Mouse (Mus musculus): Measurements from ENCODE around the gene Lin28a. TPM values are rescaled to one million over a fixed set of nuclear protein-coding genes. Genes with fewer than 3 reads are reported as not detected.
"Not testable (repeated sequence)": the region's sequence is repeated elsewhere in the genome, so short reads cannot be mapped to it uniquely, and the experiment has no call there.

The Lin28a gene
- polyA plus RNA-seq, 1 experiment from 2014 or later: not detected

- Histone ChIP-seq H3K27me3 (ENCODE audit: control insufficient read depth, insufficient read depth, low read length) (no peaks in the 10 kb centered on the region), H3K4me3 (ENCODE audit: low read length) (peak within 1 kb of the TSS; percentile 53), H3K4me1 (ENCODE audit: control insufficient read depth, insufficient read depth, low read length) (peaks cover 5% of the 10 kb centered on the region; the same call in 1 of the 2 replicates), H3K36me3 (ENCODE audit: control insufficient read depth, insufficient read depth, low read length) (peaks cover 14% of the 10 kb centered on the region; the same call in 1 of the 2 replicates), H3K9me3 (ENCODE audit: control insufficient read depth, low read length) (no peaks in the 10 kb centered on the region), H3K4me2 (replicated peaks; ENCODE audit: low read depth, low read length) (peak within 1 kb of the TSS; percentile 76), H3K9ac (ENCODE audit: low read depth, low read length) (peak within 1 kb of the TSS; percentile 61), H3K27ac (ENCODE audit: low read depth, low read length) (no peak within 1 kb of the TSS; the same call in 1 of the 2 replicates)
- WGBS: 1% methylated on average over 49 of the region's 49 CpGs
- peak; percentile 99 for ATAC-seq (ENCODE audit: low FRiP score, low TSS enrichment)
Measured at GRCm38 (mm10) chr4:134000466-134001438, 17.9 kb downstream of the Lin28a start, which contains the start of gene Dhdds. Gene Dhdds (minus strand): TSS chr4:134000918.

GRCm38 (mm10) chr4:133994697-133995096, 23.9 kb downstream of the Lin28a start:
- Histone ChIP-seq H3K4me2 (replicated peaks; ENCODE audit: low read depth, low read length) (no peak overlapping the region), H3K4me1 (ENCODE audit: control insufficient read depth, insufficient read depth, low read length) (peaks cover 3% of the 10 kb centered on the region; the same call in 1 of the 2 replicates), H3K9me3 (ENCODE audit: control insufficient read depth, low read length) (no peaks in the 10 kb centered on the region), H3K27ac (ENCODE audit: low read depth, low read length) (no peak overlapping the region), H3K9ac (ENCODE audit: low read depth, low read length) (no peak overlapping the region), H3K27me3 (ENCODE audit: control insufficient read depth, insufficient read depth, low read length) (no peaks in the 10 kb centered on the region), H3K4me3 (ENCODE audit: low read length) (no peak overlapping the region), H3K36me3 (ENCODE audit: control insufficient read depth, insufficient read depth, low read length) (peaks cover 55% of the 10 kb centered on the region)
- 85% methylated on average over 8 of the region's 8 CpGs for WGBS
- ATAC-seq (ENCODE audit: low FRiP score, low TSS enrichment): no peak

- no peak overlapping the region for H3K27ac ChIP-seq (ENCODE audit: low read depth, low read length)
- H3K4me3 ChIP-seq (ENCODE audit: low read length): no peak overlapping the region
- H3K9me3 ChIP-seq (ENCODE audit: control insufficient read depth, low read length): no peaks in the 10 kb centered on the region
- H3K4me1 ChIP-seq (ENCODE audit: control insufficient read depth, insufficient read depth, low read length): no peaks in the 10 kb centered on the region
- H3K27me3 ChIP-seq (ENCODE audit: control insufficient read depth, insufficient read depth, low read length): no peaks in the 10 kb centered on the region
- ATAC-seq (ENCODE audit: low FRiP score, low TSS enrichment): no peak
- WGBS: 90% methylated on average over 13 of the region's 13 CpGs
- no peak overlapping the region for H3K9ac ChIP-seq (ENCODE audit: low read depth, low read length)
- H3K4me2 ChIP-seq (replicated peaks; ENCODE audit: low read depth, low read length): no peak overlapping the region
- peaks cover 51% of the 10 kb centered on the region for H3K36me3 ChIP-seq (ENCODE audit: control insufficient read depth, insufficient read depth, low read length)
Measured at GRCm38 (mm10) chr4:133991087-133991660, 27.5 kb downstream of the Lin28a start.

DNA sequence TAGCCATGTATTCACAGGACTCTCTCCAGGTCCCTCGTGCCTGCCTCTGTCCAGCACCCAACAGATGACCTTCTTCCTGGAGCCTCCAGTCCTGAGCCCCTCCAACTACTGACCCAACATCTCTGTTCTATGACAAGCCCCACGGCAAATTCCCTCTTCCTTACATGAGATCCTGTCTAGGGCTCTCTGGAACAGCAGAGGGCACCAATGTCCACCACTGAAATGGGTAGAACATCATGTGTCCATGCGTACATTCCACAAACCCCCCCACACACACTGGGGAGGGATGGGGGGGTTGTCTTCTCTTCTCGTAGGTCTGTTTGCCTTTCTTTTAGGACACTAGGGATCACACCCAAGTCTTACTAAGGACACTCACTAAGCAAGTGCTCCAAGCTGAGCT, 28.6 kb downstream of the Lin28a start:
- Histone ChIP-seq H3K27me3 (ENCODE audit: control insufficient read depth, insufficient read depth, low read length) (no peaks in the 10 kb centered on the region), H3K4me3 (ENCODE audit: low read length) (no peak overlapping the region), H3K4me2 (replicated peaks; ENCODE audit: low read depth, low read length) (no peak overlapping the region), H3K36me3 (ENCODE audit: control insufficient read depth, insufficient read depth, low read length) (peaks cover 52% of the 10 kb centered on the region), H3K9ac (ENCODE audit: low read depth, low read length) (no peak overlapping the region), H3K9me3 (ENCODE audit: control insufficient read depth, low read length) (no peaks in the 10 kb centered on the region), H3K27ac (ENCODE audit: low read depth, low read length) (no peak overlapping the region), H3K4me1 (ENCODE audit: control insufficient read depth, insufficient read depth, low read length) (no peaks in the 10 kb centered on the region)
- no peak for ATAC-seq (ENCODE audit: low FRiP score, low TSS enrichment)
- 72% methylated on average over 4 of the region's 4 CpGs for WGBS

GRCm38 (mm10) chr4:133988289-133988688, 30.4 kb downstream of the Lin28a start:
- WGBS: 82% methylated on average over 7 of the region's 8 CpGs
- peaks cover 41% of the 10 kb centered on the region; the same call in 1 of the 2 replicates for H3K36me3 ChIP-seq (ENCODE audit: control insufficient read depth, insufficient read depth, low read length)
- not testable (repeated sequence) for H3K9ac ChIP-seq (ENCODE audit: low read depth, low read length); H3K9me3 ChIP-seq (ENCODE audit: control insufficient read depth, low read length); H3K4me1 ChIP-seq (ENCODE audit: control insufficient read depth, insufficient read depth, low read length); H3K4me2 ChIP-seq (replicated peaks; ENCODE audit: low read depth, low read length); H3K27ac ChIP-seq (ENCODE audit: low read depth, low read length); ATAC-seq (ENCODE audit: low FRiP score, low TSS enrichment); H3K4me3 ChIP-seq (ENCODE audit: low read length); H3K27me3 ChIP-seq (ENCODE audit: control insufficient read depth, insufficient read depth, low read length)

- peaks cover 57% of the 10 kb centered on the region for H3K36me3 ChIP-seq (ENCODE audit: control insufficient read depth, insufficient read depth, low read length)
- no peak overlapping the region for H3K4me3 ChIP-seq (ENCODE audit: low read length)
- no peak overlapping the region for H3K27ac ChIP-seq (ENCODE audit: low read depth, low read length)
Measured at GRCm38 (mm10) chr4:133982936-133983335, 35.7 kb downstream of the Lin28a start.

DNA sequence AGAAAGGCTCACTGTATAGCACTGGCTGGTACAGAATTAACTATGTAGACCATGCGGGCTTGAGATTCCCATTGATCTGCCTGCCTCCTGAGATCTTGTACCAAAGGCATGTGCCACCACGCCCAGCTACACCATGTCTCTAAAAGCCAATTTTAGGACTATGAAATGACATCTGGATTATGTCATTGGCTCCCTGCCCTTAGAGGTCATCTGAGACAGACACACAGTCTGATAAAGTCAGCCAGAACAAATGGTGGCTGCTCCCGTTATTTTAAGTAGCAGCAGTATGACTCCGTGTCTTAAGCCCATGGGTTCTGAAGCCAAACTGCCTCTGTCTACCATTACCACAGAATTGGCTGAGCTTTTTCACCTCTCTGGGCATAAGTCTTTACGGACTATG, 38.1 kb downstream of the Lin28a start:
- Histone ChIP-seq H3K4me2 (replicated peaks; ENCODE audit: low read depth, low read length) (no peak overlapping the region), H3K27ac (ENCODE audit: low read depth, low read length) (no peak overlapping the region), H3K27me3 (ENCODE audit: control insufficient read depth, insufficient read depth, low read length) (no peaks in the 10 kb centered on the region), H3K4me3 (ENCODE audit: low read length) (no peak overlapping the region), H3K36me3 (ENCODE audit: control insufficient read depth, insufficient read depth, low read length) (peaks cover 61% of the 10 kb centered on the region), H3K9ac (ENCODE audit: low read depth, low read length) (no peak overlapping the region), H3K4me1 (ENCODE audit: control insufficient read depth, insufficient read depth, low read length) (no peaks in the 10 kb centered on the region), H3K9me3 (ENCODE audit: control insufficient read depth, low read length) (no peaks in the 10 kb centered on the region)
- ATAC-seq (ENCODE audit: low FRiP score, low TSS enrichment): no peak
- WGBS: 77% methylated on average over 5 of the region's 5 CpGs

More at GRCm38 (mm10) chr4:133982936-133983335, 35.7 kb downstream of the Lin28a start:
- 91% methylated on average over 13 of the region's 13 CpGs for WGBS
- no peak overlapping the region for H3K9ac ChIP-seq (ENCODE audit: low read depth, low read length)
- no peak for ATAC-seq (ENCODE audit: low FRiP score, low TSS enrichment)
- H3K27me3 ChIP-seq (ENCODE audit: control insufficient read depth, insufficient read depth, low read length): no peaks in the 10 kb centered on the region
- no peak overlapping the region for H3K4me2 ChIP-seq (replicated peaks; ENCODE audit: low read depth, low read length)
- no peaks in the 10 kb centered on the region for H3K4me1 ChIP-seq (ENCODE audit: control insufficient read depth, insufficient read depth, low read length)
- H3K9me3 ChIP-seq (ENCODE audit: control insufficient read depth, low read length): no peaks in the 10 kb centered on the region

DNA sequence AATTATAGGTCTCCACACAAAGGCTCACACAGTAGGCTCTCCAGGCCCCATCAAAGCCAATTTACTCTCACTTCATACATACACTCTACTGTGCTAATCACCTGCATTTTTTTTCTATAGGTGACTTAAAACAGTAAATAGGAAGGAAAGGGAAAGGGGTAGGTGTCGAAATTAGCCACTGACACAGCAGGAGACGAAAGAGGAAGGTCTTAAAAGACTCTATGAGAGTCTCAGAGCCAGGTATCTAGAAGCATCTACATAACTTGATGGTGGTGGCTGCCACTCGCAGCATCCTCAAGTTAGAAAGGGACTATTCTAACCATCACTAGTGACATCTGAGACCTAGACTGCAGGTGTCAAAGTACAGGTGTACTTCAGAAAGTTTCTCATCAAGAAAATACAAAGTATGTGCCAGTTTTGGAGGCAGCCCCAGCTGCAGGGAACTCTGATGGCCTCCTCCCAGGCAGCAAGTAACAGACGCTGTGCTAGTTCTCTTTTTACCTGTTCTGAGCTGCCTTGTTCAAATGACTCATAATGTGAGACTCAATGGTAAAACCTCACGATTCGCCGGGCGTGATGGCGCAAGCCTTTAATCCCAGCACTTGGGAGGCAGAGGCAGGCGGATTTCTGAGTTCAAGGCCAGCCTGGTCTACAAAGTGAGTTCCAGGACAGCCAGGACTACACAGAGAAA, 40.5 kb downstream of the Lin28a start:
- peaks cover 55% of the 10 kb centered on the region for H3K36me3 ChIP-seq (ENCODE audit: control insufficient read depth, insufficient read depth, low read length)
- H3K27ac ChIP-seq (ENCODE audit: low read depth, low read length): no peak overlapping the region
- no peak overlapping the region for H3K9ac ChIP-seq (ENCODE audit: low read depth, low read length)
- H3K4me3 ChIP-seq (ENCODE audit: low read length): no peak overlapping the region
- no peaks in the 10 kb centered on the region for H3K4me1 ChIP-seq (ENCODE audit: control insufficient read depth, insufficient read depth, low read length)
- H3K27me3 ChIP-seq (ENCODE audit: control insufficient read depth, insufficient read depth, low read length): no peaks in the 10 kb centered on the region
- WGBS: 96% methylated on average over 10 of the region's 10 CpGs
- H3K9me3 ChIP-seq (ENCODE audit: control insufficient read depth, low read length): no peaks in the 10 kb centered on the region
- no peak for ATAC-seq (ENCODE audit: low FRiP score, low TSS enrichment)
- H3K4me2 ChIP-seq (replicated peaks; ENCODE audit: low read depth, low read length): no peak overlapping the region

All from kidney, embryonic 14.5 days (tissue).